Mouse (Mus musculus): ENCODE measurements around the gene Opcml.

Gene Opcml

DNA sequence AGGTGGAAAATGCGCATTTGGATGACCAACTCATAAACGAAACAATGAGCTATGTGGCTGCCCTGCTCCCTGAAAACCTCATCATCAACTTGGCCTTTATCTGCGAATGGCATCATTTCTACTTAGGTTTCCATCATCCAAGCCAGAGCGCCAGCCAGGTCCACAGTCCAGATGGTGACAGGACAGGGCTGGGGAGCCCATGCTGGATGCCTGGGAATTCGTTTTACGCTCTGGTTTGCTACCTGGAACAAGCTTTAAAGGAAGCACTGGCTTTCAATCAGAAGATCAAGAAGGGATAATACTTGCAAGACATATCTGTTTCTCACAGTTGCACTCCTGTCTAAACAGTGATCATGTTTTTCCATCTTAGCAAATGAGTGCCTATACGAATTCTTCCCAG lies 366.5 kb downstream of the Opcml start:
- no peak for DNase-seq (ENCODE audit: low read depth, low spot score)

DNA sequence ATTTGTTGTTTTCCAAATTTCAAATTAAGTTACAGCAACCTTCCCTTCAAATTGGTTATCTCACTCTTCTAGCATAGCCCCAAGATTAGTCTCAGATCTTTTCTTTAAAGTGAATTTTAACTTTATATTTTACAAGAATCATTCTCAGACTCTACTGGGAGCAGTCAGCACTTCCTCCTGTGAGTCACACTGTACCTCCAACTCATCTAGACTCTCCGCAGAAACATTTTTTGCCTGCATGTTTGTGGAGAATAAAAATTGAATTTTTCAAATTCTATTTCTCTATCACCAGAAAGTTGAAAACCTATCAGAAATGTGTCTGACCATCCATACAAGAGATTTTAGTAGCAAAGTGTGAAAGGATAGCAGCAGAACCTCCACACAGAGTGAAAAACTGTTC lies 370.4 kb downstream of the Opcml start:
- DNase-seq (ENCODE audit: low read depth, low spot score), result no peak

DNA sequence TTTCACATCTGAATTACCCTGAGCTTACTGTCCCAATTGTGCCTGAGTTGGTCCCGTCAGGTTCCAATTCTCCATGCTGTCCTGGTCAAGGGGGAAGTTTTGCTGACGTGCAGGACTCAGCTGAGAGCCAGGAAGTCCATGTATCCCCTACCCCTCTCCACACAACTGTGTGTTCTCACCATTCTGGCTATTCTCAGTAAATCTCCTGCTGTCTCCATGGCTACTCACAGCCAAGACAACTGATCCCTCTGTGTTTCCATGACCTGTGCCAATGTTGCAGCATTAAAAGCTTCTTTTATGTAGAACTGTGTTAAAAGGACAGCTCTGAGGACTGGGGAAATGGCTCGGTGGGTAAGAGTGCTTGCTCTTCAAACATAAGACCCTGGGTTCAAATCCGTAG lies 373.4 kb downstream of the Opcml start:
- DNase-seq (ENCODE audit: low read depth, low spot score), result no peak

DNA sequence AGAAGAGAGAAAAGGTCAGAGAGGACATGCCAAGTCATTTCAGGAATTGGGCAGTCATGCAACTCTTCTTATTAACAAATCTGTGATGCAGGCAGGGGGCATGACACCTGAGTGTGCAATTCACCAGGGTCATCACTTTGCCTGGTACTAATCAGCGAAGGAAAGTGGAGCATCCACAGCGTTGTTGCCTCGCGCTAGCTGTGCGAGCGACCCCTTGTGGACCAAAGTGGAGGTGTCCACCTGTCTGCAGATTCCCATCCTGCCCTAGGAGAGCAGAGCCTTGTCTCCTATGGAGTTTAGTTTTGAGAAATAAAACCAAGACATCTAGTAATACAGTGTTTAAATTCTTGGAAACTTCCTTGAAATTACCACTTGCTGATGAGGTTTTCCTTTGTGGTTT lies 381.3 kb downstream of the Opcml start:
- DNase-seq (ENCODE audit: low read depth, low spot score), result peak; percentile 35

DNA sequence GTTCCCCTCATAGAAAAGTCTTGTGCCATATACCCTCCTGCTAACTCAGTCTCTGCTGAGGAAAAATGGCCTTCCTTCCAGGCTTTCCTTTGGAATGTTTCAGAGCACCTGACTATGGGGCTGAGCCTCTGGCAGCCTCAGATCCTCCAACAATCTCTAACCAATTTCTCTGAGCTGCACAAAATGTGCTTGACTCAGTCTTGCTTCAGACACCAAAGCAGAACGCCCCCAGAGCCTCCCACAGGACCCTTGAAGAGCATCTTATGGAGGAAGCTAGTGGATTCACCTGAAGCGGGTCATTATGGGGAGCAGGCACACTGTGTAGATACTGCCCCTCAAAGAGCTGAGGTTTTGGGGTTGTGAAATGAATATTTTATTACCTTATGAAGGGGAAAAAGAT lies 386.5 kb downstream of the Opcml start:
- no peak for DNase-seq (ENCODE audit: low read depth, low spot score)

DNA sequence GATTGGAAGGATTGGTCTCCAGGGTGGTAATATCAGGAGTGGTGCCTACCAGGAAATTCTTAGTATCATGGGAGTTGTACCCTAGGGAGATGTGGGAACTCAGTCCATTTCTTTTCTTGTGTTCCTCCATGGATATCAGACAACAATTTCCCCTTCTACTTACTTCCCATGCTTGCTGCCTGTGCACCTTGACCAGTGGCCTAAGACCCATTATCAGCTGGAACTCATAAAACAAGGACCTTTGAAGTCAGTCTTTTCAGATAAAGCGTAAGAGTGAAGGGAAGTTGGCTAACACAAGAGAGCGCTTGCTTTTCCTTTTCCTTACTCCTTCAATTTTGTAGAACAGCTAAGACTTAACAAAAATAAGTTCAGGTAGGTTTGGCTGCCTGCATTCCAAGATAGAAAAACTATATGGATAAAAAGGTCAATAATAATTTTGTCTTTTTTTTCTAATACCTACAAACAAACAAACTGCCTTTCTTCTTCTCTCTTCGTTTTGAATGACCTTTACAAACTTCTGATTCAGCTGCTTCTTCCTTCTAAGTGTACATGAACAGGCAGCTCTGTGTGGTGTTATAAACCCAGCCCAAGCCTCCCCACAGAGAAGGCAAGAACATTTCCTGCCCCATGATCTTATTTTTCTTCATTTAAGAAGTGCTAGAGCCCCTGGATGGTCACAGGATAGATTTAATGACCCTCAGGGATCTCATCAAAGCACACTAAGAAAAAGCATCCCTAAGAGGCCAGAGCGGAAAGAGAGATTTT lies 387.7 kb downstream of the Opcml start:
- DNase-seq (ENCODE audit: low read depth, low spot score), result no peak

DNA sequence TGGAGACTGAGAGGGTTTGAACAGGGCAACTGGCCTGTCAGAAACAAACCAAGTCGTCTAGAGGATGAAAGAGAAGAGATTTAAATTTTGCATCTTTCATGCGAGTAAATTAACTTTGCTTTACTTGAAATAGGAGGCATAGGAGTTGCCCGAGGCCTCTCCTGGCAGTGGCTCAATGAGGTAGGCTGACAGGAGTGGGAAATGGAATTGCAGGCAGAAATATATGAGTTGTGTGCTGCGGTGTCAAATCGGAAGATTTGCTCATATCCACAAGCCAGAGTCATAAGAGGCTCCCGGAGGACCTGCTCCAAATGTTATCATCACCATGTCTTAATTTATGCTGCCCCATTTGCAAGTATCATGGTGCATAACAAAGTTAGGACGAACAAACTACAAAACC lies 391.3 kb downstream of the Opcml start:
- DNase-seq (ENCODE audit: low read depth, low spot score), result no peak

DNA sequence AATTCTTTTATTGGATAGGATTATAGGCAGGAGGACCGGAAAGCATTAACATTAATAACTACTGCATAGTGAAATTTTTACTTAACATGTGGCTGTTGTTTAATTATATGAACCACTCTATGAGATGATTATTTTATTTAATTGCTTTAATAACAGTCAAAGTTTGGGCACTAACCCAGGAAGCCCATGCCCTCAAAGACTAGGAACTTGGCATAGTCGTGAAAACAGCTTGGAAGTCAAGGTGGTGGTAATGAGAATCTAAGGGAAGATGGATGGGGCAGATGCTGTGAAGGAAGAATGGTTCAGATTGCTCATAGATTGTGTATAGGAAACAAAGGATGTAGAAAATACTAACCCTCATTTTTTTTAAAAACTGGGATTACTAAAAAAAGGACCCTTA lies 399.7 kb downstream of the Opcml start:
- DNase-seq (ENCODE audit: low read depth, low spot score), result no peak

DNA sequence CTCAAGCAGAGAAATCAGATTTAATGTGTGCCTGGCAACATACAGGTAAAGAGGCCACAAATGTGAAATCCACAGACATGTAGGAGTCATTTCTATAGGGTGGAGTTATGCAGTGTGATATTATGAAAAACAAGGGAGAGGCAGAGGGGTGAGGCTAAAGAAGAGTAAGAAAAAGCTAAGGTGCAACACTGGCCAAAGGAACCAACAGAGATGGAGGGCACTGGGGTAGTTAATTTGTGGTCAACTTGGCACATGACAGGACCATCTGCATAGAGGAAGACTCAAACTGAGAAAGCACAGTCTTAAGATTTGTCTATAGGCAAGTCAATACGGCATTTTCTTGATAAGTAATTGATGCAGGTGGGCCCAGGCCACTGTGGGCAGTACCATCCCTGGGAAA lies 400.2 kb downstream of the Opcml start:
- no peak for DNase-seq (ENCODE audit: low read depth, low spot score)

DNA sequence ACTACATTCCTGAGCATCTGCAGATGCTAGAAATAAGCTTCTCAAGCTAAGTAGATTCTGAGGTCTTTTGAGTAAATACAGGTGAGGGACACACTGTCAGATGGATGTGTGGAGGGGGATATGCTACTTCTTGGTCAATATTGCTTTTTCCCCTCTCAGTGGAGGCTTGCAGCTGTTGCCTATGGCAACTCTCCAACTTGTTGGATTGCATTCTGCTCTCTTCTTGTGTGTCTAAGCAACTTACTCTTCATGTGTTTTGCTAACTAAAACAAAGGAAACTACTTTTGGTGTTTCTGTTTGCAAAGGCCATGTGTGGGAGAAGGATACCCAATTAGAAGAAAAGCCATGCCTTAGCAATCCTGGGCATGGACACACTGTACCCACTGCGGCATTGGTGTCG lies 406.0 kb downstream of the Opcml start:
- DNase-seq (ENCODE audit: low read depth, low spot score), result no peak

DNA sequence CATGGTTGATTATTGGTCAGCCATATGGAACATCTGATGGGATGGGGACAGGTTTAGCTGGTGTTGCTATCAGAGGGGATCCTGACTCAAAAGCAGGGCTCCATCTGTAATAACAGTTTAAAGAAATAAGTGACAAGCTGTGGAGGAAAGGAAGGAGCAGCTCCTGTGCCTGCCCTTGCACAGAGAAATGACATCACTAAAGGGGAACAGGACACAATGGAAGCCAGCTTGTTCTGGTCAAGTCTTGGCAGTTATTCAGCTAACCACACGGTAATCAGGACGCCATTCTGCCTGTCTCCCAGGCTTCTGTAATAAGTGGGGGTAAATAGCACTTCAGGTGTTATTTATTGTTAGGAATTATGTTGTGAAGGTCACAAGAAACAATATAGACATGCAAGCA lies 406.5 kb downstream of the Opcml start:
- DNase-seq (ENCODE audit: low read depth, low spot score), result no peak

DNA sequence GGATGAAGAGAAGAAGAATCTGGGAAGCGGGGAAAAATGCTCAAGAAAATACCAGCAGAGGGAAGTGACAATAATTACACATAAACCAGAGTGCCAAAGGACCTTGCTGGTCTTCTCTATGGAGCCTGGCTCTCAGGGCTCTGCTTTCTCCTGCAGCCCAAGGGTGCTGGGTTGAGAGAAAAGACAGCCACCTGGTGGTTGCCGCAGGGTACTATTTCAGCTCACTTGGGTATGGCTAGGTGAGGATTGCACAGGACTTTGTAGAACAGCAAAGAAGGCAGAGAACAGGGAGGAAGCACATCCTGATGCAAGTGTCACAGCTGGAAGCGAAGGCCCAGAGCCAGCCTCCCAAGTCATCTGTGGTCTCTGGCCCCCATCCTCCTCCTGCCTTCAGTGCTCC lies 407.1 kb downstream of the Opcml start:
- DNase-seq (ENCODE audit: low read depth, low spot score), result peak; percentile 20

DNA sequence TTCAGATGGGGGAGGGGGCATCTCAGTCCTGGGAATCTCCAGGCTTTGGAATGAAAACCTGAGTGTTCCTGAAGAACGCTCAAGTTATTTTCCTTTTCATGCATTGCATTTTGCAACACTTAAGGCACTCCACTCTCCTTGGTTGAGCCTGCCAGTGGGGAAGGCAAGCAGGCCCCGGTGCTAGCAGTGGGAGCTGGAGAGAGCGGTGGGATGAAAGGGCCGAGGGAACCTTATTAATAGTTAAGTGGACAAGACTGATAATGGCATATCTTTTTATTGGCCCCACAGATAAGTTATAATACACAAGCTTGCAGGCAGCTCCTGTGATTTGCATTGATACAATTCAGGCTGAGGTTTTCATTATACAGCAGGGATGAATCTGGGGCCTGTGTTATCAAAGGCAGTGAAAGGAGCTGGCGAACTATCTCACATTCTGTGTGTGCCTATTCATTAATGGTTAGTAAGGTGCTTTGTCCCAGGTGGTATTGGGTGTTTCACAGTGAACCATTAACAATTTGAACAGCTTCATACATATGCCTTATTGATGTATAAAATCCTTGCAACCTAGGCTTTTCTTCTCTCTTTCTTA lies 407.6 kb downstream of the Opcml start:
- no peak for DNase-seq (ENCODE audit: low read depth, low spot score)

DNA sequence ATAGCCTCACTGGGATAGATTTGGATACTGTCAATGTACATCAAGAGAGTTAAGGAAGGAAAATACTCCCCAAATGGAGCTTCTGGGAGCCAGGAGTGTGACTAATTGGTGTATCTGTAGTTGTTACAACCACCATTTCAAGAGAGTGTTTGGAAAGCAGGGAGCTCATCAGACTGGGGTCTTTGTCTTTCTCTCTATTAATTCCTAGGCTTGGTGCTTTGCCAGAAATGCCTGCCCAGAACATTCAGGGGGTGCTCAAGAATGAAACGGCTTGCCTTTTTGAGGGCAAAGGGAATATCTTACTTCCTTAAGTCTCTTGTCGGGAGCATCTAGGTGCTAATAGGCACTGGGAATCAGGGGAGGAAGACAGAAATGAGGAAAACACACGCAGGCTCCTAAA lies 416.9 kb downstream of the Opcml start:
- no peak for DNase-seq (ENCODE audit: low read depth, low spot score)

DNA sequence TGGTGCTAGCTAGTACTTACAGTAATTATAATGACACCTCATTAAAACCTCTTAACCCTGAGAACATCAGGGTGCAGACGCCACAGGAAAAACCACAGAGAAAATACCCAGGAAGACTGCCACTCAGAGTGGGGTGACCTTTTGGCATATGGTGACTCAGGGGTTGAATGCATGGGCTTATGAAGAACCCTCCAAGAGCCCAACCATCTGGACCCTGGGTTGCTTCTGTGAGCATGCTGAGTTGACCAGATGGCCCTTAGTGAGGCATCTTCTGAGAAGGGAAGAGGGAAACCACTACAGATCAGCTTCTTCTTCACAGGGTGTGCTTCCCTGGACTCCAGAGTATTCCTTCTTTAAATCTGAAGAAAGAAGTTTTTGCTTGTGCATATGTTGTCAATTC lies 418.1 kb downstream of the Opcml start:
- no peak for DNase-seq (ENCODE audit: low read depth, low spot score)

DNA sequence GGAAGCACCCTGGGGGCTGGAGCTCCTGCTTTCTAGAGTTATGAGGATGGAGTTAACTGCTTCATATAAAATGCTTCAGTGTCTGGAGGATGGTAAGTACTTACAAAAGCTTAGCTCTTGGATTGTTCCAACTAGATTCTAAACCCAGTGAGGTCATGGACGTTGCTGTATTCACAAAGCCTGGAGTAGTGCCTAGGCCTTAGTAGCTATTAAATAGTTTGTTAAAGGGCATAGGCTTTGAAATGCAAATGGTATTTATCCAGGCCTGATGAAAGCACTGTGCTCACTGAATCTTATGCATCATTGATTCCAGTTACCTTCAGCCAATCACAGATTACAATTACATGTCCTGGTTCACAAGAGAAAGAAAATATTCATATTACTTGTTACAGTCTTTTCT lies 421.3 kb downstream of the Opcml start:
- no peak for DNase-seq (ENCODE audit: low read depth, low spot score)

DNA sequence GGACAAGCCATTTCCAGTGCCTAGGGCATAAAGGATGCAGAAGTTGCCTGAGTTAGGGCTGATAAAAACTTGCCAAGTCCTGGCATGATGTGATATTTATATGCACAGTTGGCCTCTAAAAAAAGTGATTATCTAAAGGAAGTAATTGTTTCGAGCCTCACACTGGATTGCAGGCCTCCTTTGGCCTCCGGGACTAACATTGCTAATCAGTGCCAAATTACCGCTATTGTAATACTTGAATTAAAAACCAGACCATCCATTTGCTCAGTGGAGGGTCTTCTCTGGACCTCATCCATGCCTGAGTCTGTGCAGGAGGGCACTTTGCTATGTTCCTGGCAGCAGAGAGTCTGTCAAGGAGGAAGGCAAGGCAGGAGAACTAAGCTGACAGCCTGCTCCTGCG lies 423.3 kb downstream of the Opcml start:
- DNase-seq (ENCODE audit: low read depth, low spot score), result no peak

DNA sequence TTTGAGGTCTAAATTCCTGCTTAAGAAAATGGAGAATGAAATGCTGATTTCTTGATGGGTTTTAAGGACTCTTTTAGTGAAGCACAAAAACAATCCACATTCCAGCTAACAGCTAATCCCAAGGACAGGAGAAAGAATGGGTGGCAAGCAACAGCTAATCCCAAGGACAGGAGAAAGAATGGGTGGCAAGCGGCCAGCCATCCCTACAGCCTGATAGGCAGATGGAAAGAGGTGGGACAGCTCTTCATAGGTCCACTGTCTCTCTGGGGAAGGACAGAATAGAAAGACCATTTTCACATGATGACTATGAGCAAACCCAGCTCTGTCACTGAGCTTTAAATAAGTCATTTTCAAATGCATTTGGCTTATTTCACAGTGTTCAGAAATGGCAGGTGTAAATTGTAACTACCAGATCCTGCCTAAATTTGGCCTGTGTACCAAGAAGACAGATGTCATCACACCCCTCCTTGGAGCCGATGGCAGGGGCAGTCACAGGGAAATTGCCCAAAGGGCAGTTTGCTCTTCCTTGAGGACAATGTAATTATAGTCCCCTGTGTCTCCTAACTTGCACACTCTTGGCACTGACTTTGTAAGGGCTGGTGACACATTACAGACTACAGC lies 427.6 kb downstream of the Opcml start:
- no peak for DNase-seq (ENCODE audit: low read depth, low spot score)

DNA sequence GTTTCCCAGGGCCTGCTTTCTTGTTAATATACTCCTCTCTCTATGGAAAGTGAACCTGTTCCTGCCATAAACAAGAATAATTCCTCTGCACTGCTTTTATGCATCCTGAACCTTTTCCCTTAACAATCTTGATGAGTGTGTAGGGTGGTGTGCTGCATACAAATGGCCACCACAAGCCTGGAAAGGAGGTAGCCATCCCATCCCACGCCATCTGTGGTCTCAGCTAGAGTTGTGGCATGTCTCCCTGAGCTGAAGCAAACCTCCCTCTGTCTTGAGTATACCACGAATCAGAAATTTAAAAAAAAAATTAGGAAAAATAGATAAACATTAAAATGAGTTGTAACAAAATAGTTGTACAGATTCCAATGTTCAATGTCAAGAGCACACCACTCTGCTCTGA lies 432.2 kb downstream of the Opcml start:
- DNase-seq (ENCODE audit: low read depth, low spot score), result no peak

DNA sequence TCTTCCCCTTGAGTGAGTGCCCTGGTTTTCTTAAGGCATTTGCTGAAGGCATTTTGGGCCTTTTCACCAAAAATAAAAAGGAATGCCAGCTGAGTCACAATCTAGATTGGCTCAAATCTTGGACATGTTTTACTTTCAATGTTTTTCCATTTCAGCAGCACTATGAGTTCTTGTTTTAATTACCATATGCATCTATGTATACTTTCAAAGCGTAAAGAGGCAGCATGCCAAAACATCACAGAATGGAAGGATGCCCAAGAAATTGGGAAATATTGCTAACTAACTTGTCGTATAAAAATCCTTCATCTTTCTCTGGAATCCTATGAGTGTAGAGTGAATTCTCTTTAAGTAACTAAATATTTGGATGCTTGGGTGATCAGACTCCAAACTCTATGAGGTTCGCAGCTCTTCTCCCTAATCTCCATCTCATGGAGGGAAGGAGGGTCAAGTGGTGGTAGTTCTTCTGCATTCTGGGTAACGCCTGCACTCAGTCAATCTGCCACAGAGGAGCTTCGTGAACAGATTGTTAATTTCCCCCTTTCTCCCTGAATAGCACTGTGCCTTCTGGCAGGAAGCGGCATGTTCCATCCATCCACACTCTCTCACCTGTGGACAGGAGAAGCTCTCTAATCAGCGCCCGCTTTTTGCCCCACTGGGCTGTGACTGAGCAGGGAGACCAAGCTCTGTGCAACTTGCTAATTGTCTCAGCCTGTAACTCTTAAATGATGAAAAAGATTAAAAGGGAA lies 435.4 kb downstream of the Opcml start:
- DNase-seq (ENCODE audit: low read depth, low spot score), result no peak

DNA sequence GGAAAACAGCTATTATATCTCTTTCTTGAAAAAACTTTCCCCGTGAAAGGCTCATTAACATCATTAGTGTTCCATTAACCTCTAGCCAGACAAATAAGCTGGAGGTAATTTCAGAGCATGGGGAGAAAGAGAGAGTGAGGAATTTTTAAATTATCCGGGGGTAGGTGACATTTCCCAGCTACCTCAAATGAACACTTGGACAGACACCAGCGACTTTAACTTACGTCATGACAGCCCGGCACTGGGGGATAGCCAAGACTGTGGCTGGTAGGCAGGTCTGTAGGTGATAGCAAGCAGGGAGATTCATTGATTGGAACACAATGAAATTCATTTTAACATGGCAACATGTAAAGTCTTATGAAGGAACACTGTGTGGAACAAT lies 436.0 kb downstream of the Opcml start:
- DNase-seq (ENCODE audit: low read depth, low spot score), result no peak

DNA sequence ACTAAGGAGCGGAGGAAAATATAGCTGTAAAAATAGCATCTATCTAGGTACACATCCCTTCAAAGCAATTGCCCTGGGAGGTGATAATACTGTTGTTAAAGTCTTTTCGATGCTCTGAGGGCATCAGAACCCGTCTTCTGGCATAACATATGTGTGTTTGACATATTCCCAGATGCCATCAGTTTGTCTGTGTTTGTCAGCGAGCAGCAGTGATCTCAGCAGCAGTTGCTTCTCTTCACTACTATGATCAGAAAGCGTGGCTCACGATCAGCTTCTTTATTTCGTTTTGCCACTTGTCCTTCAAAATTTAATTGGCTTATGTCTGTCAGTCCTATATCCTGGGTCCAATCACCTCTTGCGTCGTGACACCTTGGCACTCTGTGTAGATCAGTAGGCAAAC lies 447.9 kb downstream of the Opcml start:
- DNase-seq (ENCODE audit: low read depth, low spot score), result no peak
